Comparison of ENCODE assay signal across 8 mouse cellular contexts in genomic region chr6:57824422-57825258, GRCm38 (mm10). TPM values are rescaled to one million over a fixed set of nuclear protein-coding genes. Genes with fewer than 3 reads are reported as not detected.
DNase-seq lines count a peak whose midpoint lies in the region; ATAC-seq and TF ChIP-seq lines count a peak whose summit lies in the region.

Vopp1 (minus strand) TSS chr6:57825159.

- no peaks in the 10 kb centered on the region for H3K9me3 ChIP-seq in E14TG2a.4 (ENCODE audit: low read length)
- no peaks in the 10 kb centered on the region for H3K9me3 ChIP-seq in forebrain, embryonic 14.5 days (replicated peaks; ENCODE audit: control insufficient read depth, low read length)
- H3K9me3 ChIP-seq in liver, postnatal 0 days (ENCODE audit: low read length): no peaks in the 10 kb centered on the region
- H3K9me3 ChIP-seq in neural tube, embryonic 13.5 days: no peaks in the 10 kb centered on the region

- no peak for TF ChIP-seq CTCF in E14TG2a.4 (conservative IDR thresholded peaks at IDR 0.05; ENCODE audit: low read length)
- no peak for TF ChIP-seq CTCF in liver, postnatal 0 days (IDR thresholded peaks at IDR 0.05; ENCODE audit: low read depth)

- intact Hi-C loops in heart, postnatal 10 days (cut with DNase I): loop anchor here (2.0 kb wide), 1 partner anchor 132 kb away; the partner anchor contains the start of gene Pyurf

- H3K4me3 ChIP-seq in E14TG2a.4 (replicated peaks; ENCODE audit: low read length): peak within 1 kb of the TSS; percentile 85
- peak within 1 kb of the TSS; percentile 76 for H3K4me3 ChIP-seq in forebrain, embryonic 14.5 days (ENCODE audit: low read depth, low read length)
- peak within 1 kb of the TSS; percentile 82 for H3K4me3 ChIP-seq in liver, postnatal 0 days (ENCODE audit: low read depth, low read length)
- peak within 1 kb of the TSS; percentile 91 for H3K4me3 ChIP-seq in neural tube, embryonic 13.5 days

- ATAC-seq in cerebellum, adult (ENCODE audit: insufficient number of reproducible peaks, low FRiP score, low TSS enrichment): peak; percentile 86
- peak; percentile 92 for ATAC-seq in forebrain, embryonic 14.5 days
- peak; percentile 86 for ATAC-seq in liver, postnatal 0 days
- peak; percentile 93 for ATAC-seq in neural tube, embryonic 13.5 days (ENCODE audit: low read depth)

- no peaks in the 10 kb centered on the region; the same call in 1 of the 2 replicates for H3K4me1 ChIP-seq in E14TG2a.4 (replicated peaks; ENCODE audit: low read depth, low read length)
- H3K4me1 ChIP-seq in forebrain, embryonic 14.5 days (ENCODE audit: control insufficient read depth, insufficient read depth, low read length): no peaks in the 10 kb centered on the region
- H3K4me1 ChIP-seq in liver, postnatal 0 days (ENCODE audit: insufficient read depth): 0 out of 2 replicates have a peak, but pooled peaks cover 6% of the 10 kb centered on the region
- H3K4me1 ChIP-seq in neural tube, embryonic 13.5 days (replicated peaks): peaks cover 23% of the 10 kb centered on the region

- H3K4me2 ChIP-seq in forebrain, embryonic 14.5 days (ENCODE audit: low read length): peak within 1 kb of the TSS; percentile 71
- peak within 1 kb of the TSS; percentile 78 for H3K4me2 ChIP-seq in liver, postnatal 0 days (ENCODE audit: low read depth, low read length)
- peak within 1 kb of the TSS; percentile 75 for H3K4me2 ChIP-seq in neural tube, embryonic 13.5 days

- no peak for TF ChIP-seq EP300 in liver, postnatal 0 days (IDR thresholded peaks at IDR 0.05; ENCODE audit: low read depth)

- no peaks in the 10 kb centered on the region for H3K36me3 ChIP-seq in E14TG2a.4 (ENCODE audit: insufficient read depth, low read length)
- H3K36me3 ChIP-seq in forebrain, embryonic 14.5 days (ENCODE audit: control insufficient read depth, insufficient read depth, low read length): no peaks in the 10 kb centered on the region
- no peaks in the 10 kb centered on the region for H3K36me3 ChIP-seq in liver, postnatal 0 days (replicated peaks; ENCODE audit: insufficient read depth, low read length)
- H3K36me3 ChIP-seq in neural tube, embryonic 13.5 days: no peaks in the 10 kb centered on the region

- peaks cover 32% of the 10 kb centered on the region for H3K27me3 ChIP-seq in E14TG2a.4 (ENCODE audit: insufficient read depth, low read length)
- H3K27me3 ChIP-seq in forebrain, embryonic 14.5 days (replicated peaks; ENCODE audit: control insufficient read depth, insufficient read depth, low read length): no peaks in the 10 kb centered on the region
- no peaks in the 10 kb centered on the region for H3K27me3 ChIP-seq in liver, postnatal 0 days (ENCODE audit: insufficient read depth, low read length)
- H3K27me3 ChIP-seq in neural tube, embryonic 13.5 days: no peaks in the 10 kb centered on the region

- peak within 1 kb of the TSS; percentile 98 for H3K9ac ChIP-seq in forebrain, embryonic 14.5 days (ENCODE audit: low read length)
- peak within 1 kb of the TSS; percentile 87 for H3K9ac ChIP-seq in liver, postnatal 0 days (replicated peaks)
- H3K9ac ChIP-seq in neural tube, embryonic 13.5 days: peak within 1 kb of the TSS; percentile 99

- H3K27ac ChIP-seq in forebrain, embryonic 14.5 days (ENCODE audit: low read depth, low read length): peak within 1 kb of the TSS; percentile 94
- H3K27ac ChIP-seq in liver, postnatal 0 days (ENCODE audit: low read depth): peak within 1 kb of the TSS; percentile 75
- H3K27ac ChIP-seq in neural tube, embryonic 13.5 days (replicated peaks): peak within 1 kb of the TSS; percentile 97

- WGBS in forebrain, embryonic 14.5 days: under 1% methylated on average over 80 of the region's 87 CpGs
- under 1% methylated on average over 86 of the region's 87 CpGs for WGBS in large intestine, adult 2 months
- WGBS in liver, postnatal 0 days (ENCODE audit: insufficient replicate concordance): under 1% methylated on average over 82 of the region's 87 CpGs
- WGBS in neural tube, embryonic 13.5 days: under 1% methylated on average over 87 of the region's 87 CpGs

- DNase-seq in forebrain, embryonic 14.5 days (ENCODE audit: low spot score): peak; percentile 86
- DNase-seq in heart, postnatal 10 days: peak; percentile 81 to 82
- peak; percentile 14 for DNase-seq in large intestine, adult 2 months (ENCODE audit: low read depth, low spot score)
- peak; percentile 82 for DNase-seq in liver, postnatal 0 days
- peak; percentile 52 for DNase-seq in telencephalon, adult 2 months (ENCODE audit: low read depth, low spot score)

RNA-seq across cellular contexts. Expression of gene Vopp1, which starts in this region (rescaled TPM):
- polyA plus RNA-seq in forebrain, embryonic 14.5 days (2014; fragmentation: Nextera tagmentation; extraction: Ambion mirVana): 81.3 and 88.9 TPM in 2 replicates
- total RNA-seq in heart, postnatal 10 days (2021): 10 to 100 TPM; 21.1 to 25.3 TPM
- polyA plus RNA-seq in large intestine, adult 2 months (2012; rRNA removed): 12.4 and 15.3 TPM in 2 replicates
- 21.1 and 22.1 TPM in 2 replicates for polyA plus RNA-seq in liver, postnatal 0 days (2015; fragmentation: Nextera tagmentation; extraction: Ambion mirVana)
- 176 and 185 TPM in 2 replicates for polyA plus RNA-seq in neural tube, embryonic 13.5 days (2015; fragmentation: Nextera tagmentation; extraction: Ambion mirVana)

Comparison
In these comparisons a context has a peak if more than half of its experiments do, and no peak if none do; other contexts are left out.
1. Peak in every context shown above with its lines: DNase-seq, ATAC-seq, H3K4me3 ChIP-seq and H3K27ac ChIP-seq.
2. DNase-seq: peak in every context shown above with its lines; median percentile 86 in forebrain, embryonic 14.5 days; 82 in liver, postnatal 0 days; 82 in heart, postnatal 10 days; 52 in telencephalon, adult 2 months; 14 in large intestine, adult 2 months.